Comparison of ENCODE assay signal across 17 mouse cellular contexts in genomic region chr1:194772053-194772452, GRCm38 (mm10).
"Had no signal": no experiment of that assay in that cellular context is flagged by ENCODE, and none has a peak within 500 bp of the region (broad histone marks: within the 10 kb centered on the region; RNA-seq: fewer than 3 reads in every experiment).

No protein-coding gene starts in this region.

- H3K27me3 ChIP-seq: lung, embryonic 15.5 days; megakaryocyte, embryonic 14.5 days; midbrain, embryonic 13.5 days; midbrain, embryonic 15.5 days; neural tube, embryonic 12.5 days; stomach, embryonic 15.5 days had no signal

- ATAC-seq: lung, postnatal 0 days; midbrain, embryonic 13.5 days; midbrain, embryonic 15.5 days had no signal

- DNase-seq: lung, adult 2 months; lung, postnatal 14 days; lung, postnatal 36 days; right cerebral cortex, postnatal 14 days; thymus, adult 2 months; thymus, postnatal 25 days; thymus, postnatal 4 days had no signal

- H3K36me3 ChIP-seq: lung, embryonic 15.5 days; stomach, embryonic 15.5 days had no signal

- H3K27ac ChIP-seq: lung, embryonic 15.5 days; macrophage; midbrain, embryonic 13.5 days; midbrain, embryonic 15.5 days; neural tube, embryonic 12.5 days; stomach, embryonic 15.5 days; stomach, postnatal 0 days had no signal

- H3K4me1 ChIP-seq: lung, embryonic 15.5 days; megakaryocyte, embryonic 14.5 days; midbrain, embryonic 13.5 days; midbrain, embryonic 15.5 days; neural tube, embryonic 12.5 days; stomach, embryonic 15.5 days had no signal

- H3K4me2 ChIP-seq: lung, embryonic 15.5 days; midbrain, embryonic 11.5 days; midbrain, embryonic 13.5 days; midbrain, embryonic 15.5 days; neural tube, embryonic 12.5 days; stomach, embryonic 15.5 days had no signal

- H3K4me3 ChIP-seq: lung, embryonic 15.5 days; megakaryocyte, embryonic 14.5 days; midbrain, embryonic 13.5 days; midbrain, embryonic 15.5 days; neural tube, embryonic 12.5 days; stomach, embryonic 15.5 days had no signal

- H3K9me3 ChIP-seq: lung, embryonic 15.5 days; megakaryocyte, embryonic 14.5 days; midbrain, embryonic 13.5 days; midbrain, embryonic 15.5 days; neural tube, embryonic 12.5 days; stomach, embryonic 15.5 days had no signal

- H3K9ac ChIP-seq: lung, embryonic 15.5 days; midbrain, embryonic 13.5 days; midbrain, embryonic 15.5 days; neural tube, embryonic 12.5 days; stomach, embryonic 15.5 days had no signal
